Mouse (Mus musculus): ENCODE measurements at regions not wholly inside any gene's neighbourhood (a gene's known extent, or its start where the extent isn't known, plus 50 kb on each side); places are given as distances from the start of the nearest gene placed in this dataset.

DNA sequence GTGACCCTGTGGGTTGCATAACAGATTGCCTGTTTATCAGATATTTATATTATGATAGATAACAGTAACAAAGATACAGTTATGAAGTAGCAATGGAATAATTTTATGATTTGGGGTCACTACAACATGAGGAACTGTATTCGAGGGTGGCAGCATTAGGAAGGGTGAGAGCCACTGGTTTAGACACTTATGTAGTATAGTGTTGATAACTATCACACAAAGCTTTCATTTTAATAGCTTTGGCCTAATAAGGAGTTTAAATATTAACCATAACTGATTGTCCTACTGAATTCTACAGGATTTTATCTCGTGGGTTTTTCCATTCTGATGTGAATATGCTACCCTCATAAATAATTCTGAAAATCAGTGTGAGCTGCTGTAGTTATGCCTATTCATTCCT lies 538.6 kb upstream of the Cited2 start:
- no peak for TF ChIP-seq CTCF (conservative IDR thresholded peaks at IDR 0.05; ENCODE audit: low read length)
- TF ChIP-seq NANOG (IDR thresholded peaks at IDR 0.05; ENCODE audit: borderline replicate concordance, low read length), result no peak
- TF ChIP-seq POU5F1 (IDR thresholded peaks at IDR 0.05; ENCODE audit: borderline replicate concordance, low read length), result no peak
